Mouse (Mus musculus): Measurements from ENCODE around the gene Sel1l2. TPM values are rescaled to one million over a fixed set of nuclear protein-coding genes. Genes with fewer than 3 reads are reported as not detected.

Gene Sel1l2
- total and polyA plus RNA-seq, 3 experiments: not detected

DNA sequence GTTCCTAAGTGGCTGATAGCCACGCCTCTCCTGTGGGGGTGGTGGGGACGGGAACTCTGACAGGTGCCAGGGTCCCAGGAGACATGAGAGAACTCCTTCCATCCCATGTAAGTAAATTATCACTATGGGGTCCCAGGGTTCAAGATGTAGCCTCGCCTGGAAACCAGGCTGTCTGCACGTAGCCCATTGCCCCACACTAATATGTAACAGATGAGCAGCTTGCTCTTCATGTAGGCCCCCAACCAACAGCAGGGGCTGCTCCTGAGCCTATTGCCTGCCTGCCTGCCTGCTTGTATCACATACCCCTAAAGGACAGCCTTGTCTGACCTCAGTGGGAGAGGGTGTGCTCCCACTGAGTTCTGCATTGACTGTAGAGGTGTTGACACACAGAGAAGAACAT, 92.4 kb downstream of the Sel1l2 start:
- Histone ChIP-seq H3K79me2 (ENCODE audit: control insufficient read depth, insufficient read depth, low read length, poor library complexity) (no peaks in the 10 kb centered on the region), H3K36me3 (ENCODE audit: control insufficient read depth in 1 of 2, insufficient read depth in 2 of 2, low read length in 2 of 2) (no peaks in the 10 kb centered on the region), H3K27ac (ENCODE audit: control insufficient read depth, low read depth, low read length) (no peak overlapping the region), H3K27me3 (ENCODE audit: control insufficient read depth in 1 of 2, insufficient read depth in 2 of 2, low read length in 2 of 2) (no peaks in the 10 kb centered on the region), H3K4me1 (ENCODE audit: control insufficient read depth in 1 of 2, insufficient read depth in 2 of 2, low read length in 2 of 2) (no peaks in the 10 kb centered on the region), H3K4me3 (ENCODE audit: control insufficient read depth in 1 of 2, insufficient read depth in 1 of 2, low read depth in 2 of 2, low read length in 2 of 2) (no peak overlapping the region), H3K9ac (ENCODE audit: control insufficient read depth, low read depth, low read length, poor library complexity, severe bottlenecking) (no peak overlapping the region), H3K9me3 (replicated peaks; ENCODE audit: insufficient read depth, low read length) (no peaks in the 10 kb centered on the region)
- DNase-seq (ENCODE audit: low read depth, low spot score): no peak
- TF ChIP-seq SMC3 (IDR thresholded peaks at IDR 0.05; ENCODE audit: low read depth, low read length): no peak
- no peak for TF ChIP-seq ETS1 (IDR thresholded peaks at IDR 0.05; ENCODE audit: low read depth, low read length)
- no peak for TF ChIP-seq MAX (IDR thresholded peaks at IDR 0.05; ENCODE audit: low read length)
- TF ChIP-seq E2F4 (IDR thresholded peaks at IDR 0.05; ENCODE audit: borderline replicate concordance, low read depth, low read length): no peak
- no peak for TF ChIP-seq POLR2AphosphoS2 (IDR thresholded peaks at IDR 0.05; ENCODE audit: low read length)
- TF ChIP-seq CHD2 (IDR thresholded peaks at IDR 0.05; ENCODE audit: low read length): no peak
- no peak for TF ChIP-seq RCOR1 (IDR thresholded peaks at IDR 0.05; ENCODE audit: low read depth, low read length)
- TF ChIP-seq POLR2AphosphoS5 (IDR thresholded peaks at IDR 0.05; ENCODE audit: borderline replicate concordance, low read depth, low read length): no peak

DNA sequence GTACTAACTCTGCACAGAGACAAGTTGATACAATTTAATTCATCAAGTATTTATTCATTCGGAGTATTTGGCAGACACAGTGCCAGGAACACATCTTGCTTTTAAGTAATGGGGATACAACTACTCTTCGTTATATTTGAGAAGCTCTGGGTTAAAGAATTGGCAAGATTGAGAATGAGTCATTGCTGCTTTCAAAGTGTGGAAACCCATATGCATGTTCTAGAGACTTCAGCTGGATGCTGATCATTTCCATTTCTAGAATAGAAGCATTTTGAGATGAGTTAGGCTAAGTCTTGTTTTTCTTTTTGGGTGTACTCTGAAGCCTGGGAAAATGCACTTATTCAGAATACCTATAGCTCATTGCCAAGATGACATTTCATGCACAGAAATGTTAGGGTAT, 95.7 kb downstream of the Sel1l2 start:
- H3K79me2 ChIP-seq (ENCODE audit: control insufficient read depth, insufficient read depth, low read length, poor library complexity): no peaks in the 10 kb centered on the region
- no peak for TF ChIP-seq CHD1 (IDR thresholded peaks at IDR 0.05; ENCODE audit: low read depth, low read length)
- TF ChIP-seq GATA1 (IDR thresholded peaks at IDR 0.05; ENCODE audit: low read depth, low read length): no peak
- TF ChIP-seq E2F4 (IDR thresholded peaks at IDR 0.05; ENCODE audit: borderline replicate concordance, low read depth, low read length): no peak
- TF ChIP-seq ZC3H11A (IDR thresholded peaks at IDR 0.05; ENCODE audit: low read depth, low read length): no peak
- no peak for TF ChIP-seq MYC (IDR thresholded peaks at IDR 0.05; ENCODE audit: low read depth, low read length)
- TF ChIP-seq ETS1 (IDR thresholded peaks at IDR 0.05; ENCODE audit: low read depth, low read length): no peak
- TF ChIP-seq ZKSCAN1 (IDR thresholded peaks at IDR 0.05; ENCODE audit: low read depth, low read length): no peak
- TF ChIP-seq CTCF (IDR thresholded peaks at IDR 0.05 in 2 of 3, conservative IDR thresholded peaks at IDR 0.05 in 1 of 3; ENCODE audit: control insufficient read depth in 1 of 3, insufficient read depth in 1 of 3, low read depth in 2 of 3, low read length in 3 of 3, poor library complexity in 1 of 3, severe bottlenecking in 1 of 3): no peak
- TF ChIP-seq GABPA (IDR thresholded peaks at IDR 0.05; ENCODE audit: low read depth, low read length): no peak
- TF ChIP-seq MXI1 (IDR thresholded peaks at IDR 0.05; ENCODE audit: low read depth, low read length): no peak
- TF ChIP-seq USF1 (IDR thresholded peaks at IDR 0.05; ENCODE audit: low read depth, low read length): no peak
- TF ChIP-seq TCF12 (IDR thresholded peaks at IDR 0.05; ENCODE audit: low read depth, low read length): no peak
- TF ChIP-seq TBP (IDR thresholded peaks at IDR 0.05; ENCODE audit: low read depth, low read length): no peak
- TF ChIP-seq POLR2AphosphoS2 (IDR thresholded peaks at IDR 0.05; ENCODE audit: low read length): no peak
- TF ChIP-seq NELFE (IDR thresholded peaks at IDR 0.05; ENCODE audit: low read depth, low read length): no peak
- TF ChIP-seq MEF2A (IDR thresholded peaks at IDR 0.05; ENCODE audit: extremely low read depth, insufficient replicate concordance, low read depth, low read length, poor library complexity, severe bottlenecking): no peak
- TF ChIP-seq JUND (IDR thresholded peaks at IDR 0.05; ENCODE audit: low read depth, low read length): no peak
- H3K4me3 ChIP-seq (ENCODE audit: control insufficient read depth in 1 of 2, insufficient read depth in 1 of 2, low read depth in 2 of 2, low read length in 2 of 2): no peak overlapping the region
- no peaks in the 10 kb centered on the region for H3K27me3 ChIP-seq (ENCODE audit: control insufficient read depth in 1 of 2, insufficient read depth in 2 of 2, low read length in 2 of 2)
- no peak for DNase-seq (ENCODE audit: low read depth, low spot score)
- no peaks in the 10 kb centered on the region for H3K4me1 ChIP-seq (ENCODE audit: control insufficient read depth in 1 of 2, insufficient read depth in 2 of 2, low read length in 2 of 2)
- no peaks in the 10 kb centered on the region for H3K9me3 ChIP-seq (replicated peaks; ENCODE audit: insufficient read depth, low read length)
- no peak overlapping the region for H3K27ac ChIP-seq (ENCODE audit: control insufficient read depth, low read depth, low read length)
- H3K36me3 ChIP-seq (ENCODE audit: control insufficient read depth in 1 of 2, insufficient read depth in 2 of 2, low read length in 2 of 2): no peaks in the 10 kb centered on the region
- H3K9ac ChIP-seq (ENCODE audit: control insufficient read depth, low read depth, low read length, poor library complexity, severe bottlenecking): no peak overlapping the region
